Mouse (Mus musculus): ENCODE results near the gene Foxn2.
"Not testable (repeated sequence)": the region's sequence is repeated elsewhere in the genome, so short reads cannot be mapped to it uniquely, and the experiment has no call there.

The Foxn2 gene

DNA sequence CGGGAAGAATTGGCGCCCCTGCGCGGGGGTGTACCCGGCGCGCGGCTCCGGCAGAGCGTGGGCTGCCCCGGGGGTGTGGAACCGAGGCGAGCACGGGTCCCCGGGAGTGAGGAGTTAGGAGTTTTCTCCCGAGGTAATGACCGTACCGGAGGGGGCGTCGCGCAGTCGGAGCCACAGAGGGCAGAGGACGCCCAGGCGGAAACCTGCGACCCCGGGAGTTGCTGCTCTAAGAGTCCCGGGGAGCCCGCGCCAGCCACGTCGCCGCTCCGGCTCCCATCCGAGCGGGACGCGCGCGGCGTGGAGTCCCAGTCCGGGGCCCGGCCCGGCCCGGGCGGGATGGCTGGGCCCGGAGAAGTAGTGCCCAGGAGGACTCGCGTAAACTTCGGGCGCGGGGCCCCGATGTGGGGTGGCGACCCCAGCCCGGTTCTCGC is 505 bp downstream of the Foxn2 start:
- in situ Hi-C loops (cut with MboI; ENCODE audit: low sequenced_read_pairs) = no loop called here

- in situ Hi-C loops (cut with MboI; ENCODE audit: low sequenced_read_pairs) = no loop called here
Measured at GRCm38 (mm10) chr17:88441432-88442174, 1.1 kb downstream of the Foxn2 start.

DNA sequence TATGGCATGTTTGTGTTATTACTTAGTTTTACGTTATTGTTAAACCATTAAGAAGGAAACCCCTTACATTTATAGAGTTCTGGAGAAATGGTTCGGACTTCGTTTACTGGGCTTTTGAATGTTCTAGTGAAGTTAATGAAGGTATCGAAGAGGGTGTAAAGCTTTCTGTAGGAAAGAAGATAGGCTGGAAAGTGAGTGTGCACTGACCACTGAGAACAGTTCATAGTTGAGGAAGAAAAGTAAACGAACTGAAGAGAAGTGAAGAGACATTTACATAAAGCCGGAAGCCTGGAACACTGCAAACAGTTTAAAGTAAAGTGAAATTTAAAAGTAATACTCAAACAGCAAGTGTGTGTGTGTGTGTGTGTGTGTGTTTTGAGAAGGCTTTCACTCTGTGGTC is 2.1 kb downstream of the Foxn2 start:
- in situ Hi-C loops (cut with MboI; ENCODE audit: low sequenced_read_pairs) = no loop called here

DNA sequence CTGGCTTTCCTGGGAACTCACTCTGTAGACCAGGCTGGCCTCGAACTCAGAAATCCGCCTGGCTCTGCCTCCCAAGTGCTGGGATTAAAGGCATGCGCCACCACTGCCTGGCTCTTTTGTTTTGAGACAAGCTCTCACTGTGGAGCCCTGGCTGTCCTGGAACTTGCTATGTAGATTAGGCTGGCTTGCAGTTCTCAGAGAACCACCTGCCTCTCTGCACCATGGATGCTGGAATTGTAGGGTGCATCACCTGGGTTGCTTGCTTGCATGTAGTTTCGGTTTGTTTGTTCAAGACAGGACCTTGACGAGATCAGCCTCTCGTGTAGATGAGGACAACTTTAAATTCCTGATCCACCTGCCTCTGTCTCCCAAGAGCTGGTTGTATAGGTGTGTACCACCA is 2.7 kb downstream of the Foxn2 start:
- in situ Hi-C loops (cut with MboI; ENCODE audit: low sequenced_read_pairs) = no loop called here

GRCm38 (mm10) chr17:88458079-88458478 is 17.6 kb downstream of the Foxn2 start:
- in situ Hi-C loops (cut with MboI; ENCODE audit: low sequenced_read_pairs) = no loop called here

- in situ Hi-C loops (cut with MboI; ENCODE audit: low sequenced_read_pairs) = no loop called here
Measured at GRCm38 (mm10) chr17:88459516-88459915, 19.0 kb downstream of the Foxn2 start.

- in situ Hi-C loops (cut with MboI; ENCODE audit: low sequenced_read_pairs) = no loop called here
Measured at GRCm38 (mm10) chr17:88459916-88460901, 19.7 kb downstream of the Foxn2 start.

DNA sequence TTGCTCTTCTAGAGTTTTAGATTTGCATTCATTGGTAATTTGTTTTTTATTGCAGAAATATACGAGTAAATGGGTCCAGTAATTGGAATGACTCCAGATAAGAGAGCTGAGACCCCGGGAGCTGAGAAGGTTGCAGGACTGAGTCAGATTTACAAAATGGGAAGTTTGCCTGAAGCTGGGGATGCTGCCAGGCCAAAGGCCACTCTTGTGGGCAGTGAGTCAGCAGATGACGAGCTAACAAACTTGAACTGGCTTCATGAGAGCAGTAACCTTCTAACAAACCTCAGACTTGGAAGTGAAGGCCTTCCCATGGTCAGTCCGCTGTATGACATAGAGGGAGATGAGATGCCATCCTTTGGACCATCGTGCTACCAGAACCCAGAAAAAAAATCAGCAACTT is 22.1 kb downstream of the Foxn2 start:
- in situ Hi-C loops (cut with MboI; ENCODE audit: low sequenced_read_pairs) = no loop called here

DNA sequence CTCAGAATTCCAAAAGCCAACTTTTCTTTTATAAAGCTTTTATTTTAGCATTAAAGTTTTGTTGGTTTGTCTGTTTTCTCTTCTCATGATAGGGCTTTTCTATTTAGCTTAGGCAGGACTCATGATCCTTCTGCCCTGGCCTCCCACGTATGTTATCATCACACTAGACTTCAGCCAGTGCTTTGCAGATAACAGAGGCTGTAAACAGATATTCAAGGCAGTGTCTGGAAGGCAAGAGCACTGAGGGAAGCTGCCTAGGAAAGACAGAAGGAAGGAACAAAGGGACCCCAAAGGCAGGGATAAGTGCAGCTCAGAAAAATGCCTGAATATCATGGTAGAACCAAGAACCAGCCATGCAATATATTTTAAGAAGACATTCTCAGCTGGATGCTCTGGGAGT is 26.1 kb downstream of the Foxn2 start:
- in situ Hi-C loops (cut with MboI; ENCODE audit: low sequenced_read_pairs) = no loop called here

- in situ Hi-C loops (cut with MboI; ENCODE audit: low sequenced_read_pairs) = no loop called here
Measured at GRCm38 (mm10) chr17:88467696-88468095, 27.2 kb downstream of the Foxn2 start.

DNA sequence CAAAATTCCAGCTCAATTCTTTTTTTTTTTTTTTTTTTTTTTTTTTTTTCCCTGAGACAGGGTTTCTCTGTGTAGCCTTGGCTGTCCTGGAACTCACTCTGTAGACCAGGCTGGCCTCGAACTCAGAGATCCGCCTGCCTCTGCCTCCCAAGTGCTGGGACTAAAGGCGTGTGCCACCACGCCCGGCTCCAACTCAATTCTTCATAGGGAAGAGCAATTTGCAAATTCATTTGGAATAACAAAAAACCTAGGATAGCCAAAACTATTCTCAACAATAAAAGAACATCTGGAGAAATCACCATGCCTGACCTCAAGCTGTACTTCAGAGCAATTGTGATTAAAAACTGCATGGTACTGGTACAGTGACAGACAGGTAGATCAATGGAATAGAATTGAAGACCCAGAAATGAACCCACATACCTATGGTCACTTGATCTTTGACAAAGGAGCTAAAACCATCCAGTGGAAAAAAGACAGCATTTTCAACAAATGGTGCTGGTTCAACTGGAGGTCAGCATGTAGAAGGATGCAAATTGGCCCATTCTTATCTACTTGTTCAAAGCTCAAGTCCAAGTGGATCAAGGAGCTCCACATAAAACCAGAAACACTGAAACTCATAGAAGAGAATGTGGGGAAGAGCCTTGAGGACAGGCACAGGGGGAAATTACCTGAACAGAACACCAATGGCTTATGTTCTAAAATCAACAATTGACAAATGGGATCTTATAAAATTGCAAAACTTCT is 28.3 kb downstream of the Foxn2 start:
- in situ Hi-C loops (cut with MboI; ENCODE audit: low sequenced_read_pairs) = not testable (repeated sequence)

DNA sequence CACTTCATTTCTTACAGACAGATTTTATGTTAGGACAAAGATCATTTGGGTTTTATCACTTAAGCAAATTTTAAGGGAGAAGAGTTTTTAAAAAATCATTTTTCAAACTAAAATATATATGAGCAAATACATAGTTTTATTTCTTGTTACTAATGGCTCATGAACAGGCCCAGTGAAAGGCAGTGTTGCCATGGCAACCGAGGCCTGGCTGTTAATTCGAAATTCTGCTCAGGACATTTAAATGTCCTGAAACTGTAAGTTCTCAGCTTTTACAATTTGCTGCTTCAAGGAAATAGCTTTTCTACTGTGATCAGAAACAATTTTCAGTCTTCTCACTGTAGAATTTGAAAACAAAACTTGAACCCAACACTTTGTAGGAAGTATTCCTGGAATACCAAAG is 33.3 kb downstream of the Foxn2 start:
- in situ Hi-C loops (cut with MboI; ENCODE audit: low sequenced_read_pairs) = no loop called here

- in situ Hi-C loops (cut with MboI; ENCODE audit: low sequenced_read_pairs) = no loop called here
Measured at GRCm38 (mm10) chr17:88477165-88477564, 36.7 kb downstream of the Foxn2 start.

- in situ Hi-C loops (cut with MboI; ENCODE audit: low sequenced_read_pairs) = no loop called here
Measured at GRCm38 (mm10) chr17:88477699-88478098, 37.2 kb downstream of the Foxn2 start.

GRCm38 (mm10) chr17:88479040-88479439 is 38.5 kb downstream of the Foxn2 start:
- in situ Hi-C loops (cut with MboI; ENCODE audit: low sequenced_read_pairs) = no loop called here

GRCm38 (mm10) chr17:88480369-88480768 is 39.9 kb downstream of the Foxn2 start:
- in situ Hi-C loops (cut with MboI; ENCODE audit: low sequenced_read_pairs) = no loop called here

- in situ Hi-C loops (cut with MboI; ENCODE audit: low sequenced_read_pairs) = no loop called here
Measured at GRCm38 (mm10) chr17:88481062-88481461, 40.6 kb downstream of the Foxn2 start.

- in situ Hi-C loops (cut with MboI; ENCODE audit: low sequenced_read_pairs) = no loop called here
Measured at GRCm38 (mm10) chr17:88481587-88481986, 41.1 kb downstream of the Foxn2 start.

- in situ Hi-C loops (cut with MboI; ENCODE audit: low sequenced_read_pairs) = no loop called here
Measured at GRCm38 (mm10) chr17:88484539-88484938, 44.0 kb downstream of the Foxn2 start.

- in situ Hi-C loops (cut with MboI; ENCODE audit: low sequenced_read_pairs) = no loop called here
Measured at GRCm38 (mm10) chr17:88484951-88485350, 44.4 kb downstream of the Foxn2 start.

DNA sequence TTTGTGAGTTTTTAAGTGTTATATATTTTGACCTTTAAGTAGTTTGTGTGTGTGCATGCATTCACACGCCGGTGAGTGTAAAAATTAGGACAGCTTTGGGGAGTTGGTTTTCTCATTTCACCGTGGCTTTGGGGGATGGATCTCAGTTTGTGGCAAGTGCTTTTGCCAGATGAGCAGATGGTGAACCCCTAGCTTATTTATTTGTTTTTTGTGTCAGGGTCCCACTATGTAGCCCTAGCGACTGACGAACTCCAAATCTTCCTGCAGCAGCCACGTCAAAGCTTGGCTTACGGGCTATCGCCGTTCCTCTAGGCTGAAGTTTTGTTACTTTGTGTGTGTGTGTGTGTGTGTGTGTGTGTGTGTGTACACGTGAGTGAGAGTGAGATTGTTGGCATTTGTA is 50.0 kb downstream of the Foxn2 start:
- in situ Hi-C loops (cut with MboI; ENCODE audit: low sequenced_read_pairs) = no loop called here

Measured in CH12F3 (cell line).